ENCODE assay signal across 22 mouse cellular contexts in the genomic region with DNA sequence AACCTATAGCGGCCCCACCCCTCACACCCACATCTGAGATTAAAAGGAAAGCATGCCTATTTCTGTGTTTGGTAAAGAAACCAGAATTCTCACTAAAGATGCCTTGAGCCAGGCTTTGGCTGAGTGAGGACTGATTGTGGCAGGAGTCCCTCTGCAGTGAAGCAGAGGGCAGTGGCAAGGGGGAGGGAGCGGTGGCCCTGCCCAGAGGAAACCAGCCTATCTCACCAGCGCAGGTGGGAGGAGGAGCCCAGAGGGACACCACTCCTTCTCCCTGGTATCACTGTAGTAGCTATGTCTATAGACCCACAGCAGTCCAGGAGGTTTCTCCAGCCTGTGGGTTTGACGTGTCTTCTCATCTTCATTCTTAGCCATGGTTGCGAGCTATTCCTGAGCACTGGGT. TPM values are rescaled to one million over a fixed set of nuclear protein-coding genes. Genes with fewer than 3 reads are reported as not detected.
DNase-seq lines count a peak whose midpoint lies in the region; ATAC-seq lines count a peak whose summit lies in the region.
"Had no signal": no experiment of that assay in that cellular context is flagged by ENCODE, and none has a peak within 500 bp of the region (broad histone marks: within the 10 kb centered on the region; RNA-seq: fewer than 3 reads in every experiment).

No protein-coding gene starts in this region.

- no peak overlapping the region for H3K27ac ChIP-seq in heart, embryonic 12.5 days (ENCODE audit: poor library complexity, severe bottlenecking)
- H3K27ac ChIP-seq in liver, embryonic 12.5 days = peak overlapping the region; percentile 90
- no peak overlapping the region for H3K27ac ChIP-seq in forebrain, embryonic 12.5 days
- H3K27ac ChIP-seq: embryonic facial prominence, embryonic 13.5 days; gastrocnemius, adult 2 months; heart, embryonic 15.5 days; hindbrain, embryonic 13.5 days; limb, embryonic 13.5 days; neural tube, embryonic 12.5 days had no signal

- DNase-seq in heart, postnatal 4 days = no peak
- DNase-seq in Muller cell, postnatal 12 days (ENCODE audit: inconsistent ontology term) = no peak
- no peak for DNase-seq in frontal cortex, postnatal 25 days (ENCODE audit: low spot score in 2 of 2)
- DNase-seq: adrenal gland, adult 8-10 months; cerebellum, adult 8-10 months; gastrocnemius, adult 2 months; heart, adult 11 months; kidney, adult 11 months; kidney, postnatal 10 days; thymus, adult 2 months had no signal

- H3K9me3 ChIP-seq in heart, embryonic 12.5 days (replicated peaks) = no peaks in the 10 kb centered on the region
- no peaks in the 10 kb centered on the region for H3K9me3 ChIP-seq in liver, embryonic 12.5 days (replicated peaks)
- no peaks in the 10 kb centered on the region for H3K9me3 ChIP-seq in forebrain, embryonic 12.5 days
- H3K9me3 ChIP-seq: embryonic facial prominence, embryonic 13.5 days; heart, embryonic 15.5 days; hindbrain, embryonic 13.5 days; limb, embryonic 13.5 days; megakaryocyte, embryonic 14.5 days; neural tube, embryonic 12.5 days had no signal

- H3K4me1 ChIP-seq in heart, embryonic 12.5 days (replicated peaks) = peaks cover 10% of the 10 kb centered on the region
- H3K4me1 ChIP-seq in liver, embryonic 12.5 days = peaks cover 74% of the 10 kb centered on the region
- no peaks in the 10 kb centered on the region for H3K4me1 ChIP-seq in forebrain, embryonic 12.5 days
- H3K4me1 ChIP-seq: embryonic facial prominence, embryonic 13.5 days; hindbrain, embryonic 13.5 days; limb, embryonic 13.5 days; neural tube, embryonic 12.5 days had no signal

- ATAC-seq in heart, embryonic 12.5 days (ENCODE audit: insufficient number of reproducible peaks, low FRiP score) = peak; percentile 76
- peak; percentile 74 for ATAC-seq in common myeloid progenitor, adult 5-6 weeks (replicated peaks; ENCODE audit: low read depth, poor library complexity, severe bottlenecking)
- peak; percentile 100 for ATAC-seq in liver, embryonic 12.5 days
- peak; percentile 94 for ATAC-seq in megakaryocyte-erythroid progenitor cell, adult 5-6 weeks (replicated peaks; ENCODE audit: low FRiP score, low TSS enrichment, poor library complexity, severe bottlenecking)
- ATAC-seq in forebrain, embryonic 12.5 days (ENCODE audit: low FRiP score) = no peak

- H3K27me3 ChIP-seq in heart, embryonic 12.5 days (replicated peaks) = 0 out of 2 replicates have a peak, but pooled peaks cover 3% of the 10 kb centered on the region
- H3K27me3 ChIP-seq in liver, embryonic 12.5 days (replicated peaks) = no peaks in the 10 kb centered on the region
- H3K27me3 ChIP-seq in forebrain, embryonic 12.5 days = no peaks in the 10 kb centered on the region
- H3K27me3 ChIP-seq: CH12.LX; embryonic facial prominence, embryonic 13.5 days; heart, embryonic 15.5 days; hindbrain, embryonic 13.5 days; limb, embryonic 13.5 days; neural tube, embryonic 12.5 days had no signal

- H3K9ac ChIP-seq in heart, embryonic 12.5 days = no peak overlapping the region
- H3K9ac ChIP-seq in liver, embryonic 12.5 days = peak overlapping the region; percentile 62
- H3K9ac ChIP-seq in forebrain, embryonic 12.5 days = no peak overlapping the region
- H3K9ac ChIP-seq: embryonic facial prominence, embryonic 13.5 days; heart, embryonic 15.5 days; hindbrain, embryonic 13.5 days; limb, embryonic 13.5 days; neural tube, embryonic 12.5 days had no signal

- 80% methylated on average over 5 of the region's 5 CpGs for WGBS in heart, embryonic 12.5 days
- WGBS in liver, embryonic 12.5 days (ENCODE audit: insufficient replicate concordance) = 26% methylated on average over 5 of the region's 5 CpGs
- WGBS in forebrain, embryonic 12.5 days = 92% methylated on average over 5 of the region's 5 CpGs

- H3K36me3 ChIP-seq in heart, embryonic 12.5 days = peaks cover 80% of the 10 kb centered on the region
- peaks cover 90% of the 10 kb centered on the region for H3K36me3 ChIP-seq in liver, embryonic 12.5 days
- H3K36me3 ChIP-seq in forebrain, embryonic 12.5 days (replicated peaks) = peaks cover 25% of the 10 kb centered on the region; the same call in 1 of the 2 replicates

- no peak overlapping the region for H3K4me2 ChIP-seq in heart, embryonic 12.5 days
- peak overlapping the region; percentile 66 for H3K4me2 ChIP-seq in liver, embryonic 12.5 days
- H3K4me2 ChIP-seq in forebrain, embryonic 12.5 days = no peak overlapping the region
- H3K4me2 ChIP-seq: embryonic facial prominence, embryonic 13.5 days; heart, embryonic 15.5 days; hindbrain, embryonic 13.5 days; limb, embryonic 13.5 days; neural tube, embryonic 12.5 days had no signal

- H3K4me3 ChIP-seq in heart, embryonic 12.5 days = no peak overlapping the region
- H3K4me3 ChIP-seq in liver, embryonic 12.5 days = 0 out of 2 replicates have a peak overlapping the region, but pooled peaks have one; percentile 18
- no peak overlapping the region for H3K4me3 ChIP-seq in forebrain, embryonic 12.5 days (replicated peaks)
- H3K4me3 ChIP-seq: embryonic facial prominence, embryonic 13.5 days; gastrocnemius, adult 2 months; heart, embryonic 15.5 days; hindbrain, embryonic 13.5 days; limb, embryonic 13.5 days; neural tube, embryonic 12.5 days had no signal

RNA-seq across cellular contexts. Expression of a gene that starts 31.8 kb away (rescaled TPM):
- 17.6 and 19.4 TPM in 2 replicates for polyA plus RNA-seq in heart, embryonic 12.5 days (2016; fragmentation: Nextera tagmentation; extraction: Ambion mirVana)
- total RNA-seq in heart, postnatal 4 days (2021) = 10 to 100 TPM; 14.3 to 15.3 TPM
- 12.7 and 27.7 TPM in 2 replicates for total RNA-seq in common myeloid progenitor, adult 5-6 weeks (2017)
- 8.0 and 8.4 TPM in 2 replicates for polyA plus RNA-seq in liver, embryonic 12.5 days (2016; fragmentation: Nextera tagmentation; extraction: Ambion mirVana)
- total RNA-seq in megakaryocyte-erythroid progenitor cell, adult 5-6 weeks (2014; fragmentation: Nextera tagmentation) = 11.0 and 15.7 TPM in 2 replicates
- 9.2 and 18.7 TPM in 2 replicates for total RNA-seq in megakaryocyte-erythroid progenitor cell, adult 5-6 weeks (2017)
- polyA plus RNA-seq in forebrain, embryonic 12.5 days (2016; fragmentation: Nextera tagmentation; extraction: Ambion mirVana) = 33.0 and 34.5 TPM in 2 replicates
